Mouse (Mus musculus) heart, adult 2 months (tissue): ENCODE measurements at regions not wholly inside any gene's neighbourhood (a gene's known extent, or its start where the extent isn't known, plus 50 kb on each side); places are given as distances from the start of the nearest gene placed in this dataset.

Experiments used
- DNase-seq, 2 experiments: peaks; one replicate each; pipeline ENCODE4 v3.0.0; 2021
- H3K27ac ChIP-seq: fragments of 200-600 bp; 2 replicates; pipeline ENCODE4 v1.8.1; 2022
- H3K27me3 ChIP-seq: fragments of 200-500 bp; 2 replicates; pipeline ENCODE4 v1.6.1; 2012; ENCODE audit warnings: mild to moderate bottlenecking, low read length, inconsistent platforms, mixed read lengths; ENCODE audit not compliant: control insufficient read depth, insufficient read depth
- H3K36me3 ChIP-seq: fragments of 200-500 bp; 2 replicates; pipeline ENCODE4 v1.6.1; 2012; ENCODE audit warnings: low read length, inconsistent platforms; ENCODE audit not compliant: control insufficient read depth, insufficient read depth
- H3K4me1 ChIP-seq: fragments of 200-500 bp; 2 replicates; pipeline ENCODE4 v1.6.1; 2011; ENCODE audit warnings: low read length; ENCODE audit not compliant: control insufficient read depth, insufficient read depth
- H3K4me3 ChIP-seq: fragments of 200-600 bp; 2 replicates; pipeline ENCODE4 v1.8.1; 2022
- H3K79me2 ChIP-seq: fragments of 200-500 bp; replicated peaks from 2 replicates; pipeline ENCODE4 v1.6.1; 2012; ENCODE audit warnings: mild to moderate bottlenecking, inconsistent platforms, low read length, moderate library complexity, mixed read lengths; ENCODE audit not compliant: control insufficient read depth, insufficient read depth
- H3K9ac ChIP-seq: fragments of 200-500 bp; 2 replicates; pipeline ENCODE4 v1.6.1; 2012; ENCODE audit warnings: low read depth, mild to moderate bottlenecking, control low read depth, inconsistent platforms, low read length, mixed read lengths
- CTCF ChIP-seq: fragments of 200-600 bp; IDR thresholded peaks from 2 replicates; pipeline ENCODE4 v1.8.1; 2022; ENCODE audit warnings: antibody characterized with exemption, mild to moderate bottlenecking, moderate library complexity
- EP300 ChIP-seq: fragments of 200-500 bp; IDR thresholded peaks from 2 replicates; pipeline ENCODE4 v1.6.1; 2011; ENCODE audit warnings: low read depth, low read length, control low read depth; ENCODE audit not compliant: insufficient read depth
- POLR2A ChIP-seq: fragments of 200-500 bp; IDR thresholded peaks from 2 replicates; pipeline ENCODE4 v1.6.1; 2011; ENCODE audit warnings: mild to moderate bottlenecking, low read depth, low read length, control low read depth; ENCODE audit not compliant: insufficient read depth
- WGBS: fragments of 180-500 bp; shearing (Covaris S2); methylation state at CpG from one replicate; pipeline ENCODE4 v1.1.7; 2018; 5-methylcytosine and 5-hydroxymethylcytosine counted together
- intact Hi-C: fragments of 180-260 bp; cut with DNase I; formaldehyde crosslinking; loops from one replicate; pipeline ENCODE4 v1.15.1; 2025

- H3K27ac ChIP-seq = no peak overlapping the region
- intact Hi-C loops = no loop called here
Observed at GRCm38 (mm10) chr19:53453317-53453947, 63.1 kb upstream of the Smndc1 start.

GRCm38 (mm10) chr19:53452360-53452759 lies 62.0 kb upstream of the Smndc1 start:
- H3K79me2 ChIP-seq = no peaks in the 10 kb centered on the region
- H3K4me1 ChIP-seq = no peaks in the 10 kb centered on the region
- 26% methylated on average over 3 of the region's 3 CpGs for WGBS
- intact Hi-C loops = no loop called here
- no peak overlapping the region for H3K9ac ChIP-seq
- H3K4me3 ChIP-seq = no peak overlapping the region
- no peak for DNase-seq
- no peaks in the 10 kb centered on the region for H3K27me3 ChIP-seq
- H3K36me3 ChIP-seq = no peaks in the 10 kb centered on the region
- TF ChIP-seq POLR2A = no peak
- TF ChIP-seq EP300 = no peak
- TF ChIP-seq CTCF = no peak
- H3K27ac ChIP-seq = no peak overlapping the region

More at GRCm38 (mm10) chr19:53453317-53453947, 63.1 kb upstream of the Smndc1 start:
- Histone ChIP-seq H3K9ac (no peak overlapping the region), H3K79me2 (no peaks in the 10 kb centered on the region), H3K4me1 (no peaks in the 10 kb centered on the region), H3K36me3 (no peaks in the 10 kb centered on the region), H3K4me3 (no peak overlapping the region), H3K27me3 (no peaks in the 10 kb centered on the region)
- DNase-seq = no peak
- 88% methylated on average over 13 of the region's 13 CpGs for WGBS
- TF ChIP-seq CTCF (no peak), POLR2A (no peak), EP300 (no peak)

DNA sequence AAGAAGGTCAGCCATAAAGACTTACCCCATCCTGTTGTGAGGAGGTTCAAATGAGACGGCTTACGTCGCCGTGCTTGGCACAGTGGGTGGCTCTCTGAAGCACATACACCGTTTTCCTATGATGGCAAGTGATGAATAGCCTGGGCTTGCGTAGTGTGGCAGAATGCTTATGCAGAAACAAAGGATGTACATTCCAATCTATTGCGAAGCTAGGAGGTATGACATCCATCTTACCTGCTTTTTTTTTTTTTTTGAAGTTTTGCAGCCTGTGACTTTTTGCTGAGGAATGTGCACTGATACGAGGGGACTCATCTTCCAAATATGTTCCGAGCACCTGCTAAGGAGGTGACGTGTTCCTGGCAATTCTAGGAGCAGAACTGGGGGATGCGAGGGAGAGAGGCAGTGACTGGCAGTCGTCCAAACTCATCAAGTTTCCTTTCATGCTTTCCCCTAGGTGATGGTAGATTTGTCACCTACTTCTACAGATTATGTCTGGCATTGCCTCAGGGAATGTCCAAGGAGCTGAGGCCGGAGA lies 61.1 kb upstream of the Smndc1 start:
- no peak overlapping the region for H3K4me3 ChIP-seq
- no peak for DNase-seq

DNA sequence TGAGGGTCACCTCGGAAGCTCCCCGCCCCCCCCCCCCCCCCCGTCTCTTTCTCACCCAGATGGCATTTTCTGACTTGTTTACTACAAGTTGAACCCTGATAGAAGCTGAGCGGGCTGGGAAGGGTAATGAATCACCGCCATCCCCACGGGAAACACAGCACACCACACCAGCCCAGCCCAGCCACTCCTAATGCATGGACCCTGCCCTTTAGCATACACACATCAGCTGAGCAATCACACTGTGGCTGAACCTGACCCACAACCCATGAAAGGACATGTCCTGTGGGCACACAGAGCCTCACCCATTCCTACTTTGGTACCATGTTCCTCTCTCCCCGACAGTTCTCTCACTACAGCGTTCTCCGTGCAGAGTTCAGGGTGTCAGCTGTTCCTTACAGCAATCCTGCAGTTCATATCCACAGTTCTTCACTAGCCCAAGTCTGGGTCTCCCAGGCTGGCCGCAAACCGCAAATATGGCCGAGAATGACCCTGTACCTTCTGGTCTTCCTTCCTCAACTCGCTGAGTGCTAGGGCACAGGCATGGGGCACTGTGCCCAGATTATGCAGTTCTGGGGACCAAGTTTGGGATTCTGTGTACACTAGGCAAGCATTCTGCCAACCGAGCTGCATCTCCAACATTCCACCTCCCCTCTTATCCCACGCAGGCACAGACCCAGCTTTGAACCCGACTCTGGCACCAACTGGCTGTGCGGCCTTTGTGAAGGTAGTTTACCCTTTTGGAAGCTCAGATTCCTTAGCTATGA lies 60.4 kb upstream of the Smndc1 start:
- intact Hi-C loops = no loop called here
- WGBS = 67% methylated on average over 16 of the region's 17 CpGs
- no peak overlapping the region for H3K4me3 ChIP-seq
- no peaks in the 10 kb centered on the region for H3K4me1 ChIP-seq
- H3K79me2 ChIP-seq = no peaks in the 10 kb centered on the region
- H3K36me3 ChIP-seq = no peaks in the 10 kb centered on the region
- H3K9ac ChIP-seq = no peak overlapping the region
- DNase-seq = no peak
- H3K27ac ChIP-seq = no peak overlapping the region
- no peaks in the 10 kb centered on the region for H3K27me3 ChIP-seq
- TF ChIP-seq POLR2A (no peak), EP300 (no peak), CTCF (no peak)

More for the DNA sequence above, 61.1 kb upstream of the Smndc1 start:
- Histone ChIP-seq H3K4me1 (no peaks in the 10 kb centered on the region), H3K9ac (no peak overlapping the region), H3K27ac (no peak overlapping the region), H3K27me3 (no peaks in the 10 kb centered on the region), H3K36me3 (no peaks in the 10 kb centered on the region), H3K79me2 (no peaks in the 10 kb centered on the region)
- 47% methylated on average over 13 of the region's 13 CpGs for WGBS
- intact Hi-C loops = no loop called here
- no peak for TF ChIP-seq CTCF
- TF ChIP-seq POLR2A = no peak
- TF ChIP-seq EP300 = no peak

- H3K4me1 ChIP-seq = no peaks in the 10 kb centered on the region
- 85% methylated on average over 17 of the region's 17 CpGs for WGBS
- TF ChIP-seq CTCF (no peak), POLR2A (no peak), EP300 (no peak)
Observed at GRCm38 (mm10) chr19:53449137-53449783, 58.9 kb upstream of the Smndc1 start.

DNA sequence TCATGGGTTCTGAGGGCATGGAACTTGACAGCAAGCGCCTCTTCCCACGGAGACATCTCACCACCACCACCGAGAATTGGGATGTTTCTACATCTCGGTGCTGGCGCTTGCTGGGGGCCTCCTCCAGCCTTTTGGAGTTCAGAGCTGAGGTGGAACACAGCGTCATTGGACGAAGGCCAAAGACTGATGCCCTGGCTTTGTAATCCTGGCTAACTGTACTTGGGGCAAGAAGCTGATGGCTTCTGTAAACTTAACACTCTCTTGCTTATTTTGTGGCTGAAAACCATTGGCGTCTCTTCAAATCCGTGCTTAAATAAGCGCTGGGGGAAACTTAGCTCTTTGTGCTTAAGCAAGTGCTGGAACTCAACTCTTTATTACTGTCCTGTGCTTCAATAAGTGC lies 57.8 kb upstream of the Smndc1 start:
- Histone ChIP-seq H3K4me1 (no peaks in the 10 kb centered on the region), H3K79me2 (no peaks in the 10 kb centered on the region), H3K4me3 (no peak overlapping the region), H3K36me3 (no peaks in the 10 kb centered on the region), H3K27ac (no peak overlapping the region), H3K9ac (no peak overlapping the region), H3K27me3 (no peaks in the 10 kb centered on the region)
- WGBS = 59% methylated on average over 10 of the region's 10 CpGs
- DNase-seq = no peak
- TF ChIP-seq EP300 (no peak), POLR2A (no peak), CTCF (no peak)
- intact Hi-C loops = no loop called here

More at GRCm38 (mm10) chr19:53449137-53449783, 58.9 kb upstream of the Smndc1 start:
- no peak overlapping the region for H3K4me3 ChIP-seq
- no peaks in the 10 kb centered on the region for H3K79me2 ChIP-seq
- intact Hi-C loops = no loop called here
- no peak overlapping the region for H3K27ac ChIP-seq
- no peak overlapping the region for H3K9ac ChIP-seq
- H3K36me3 ChIP-seq = no peaks in the 10 kb centered on the region
- H3K27me3 ChIP-seq = no peaks in the 10 kb centered on the region
- no peak for DNase-seq
